7 mouse cellular contexts compared by ENCODE assay signal in the genomic region with DNA sequence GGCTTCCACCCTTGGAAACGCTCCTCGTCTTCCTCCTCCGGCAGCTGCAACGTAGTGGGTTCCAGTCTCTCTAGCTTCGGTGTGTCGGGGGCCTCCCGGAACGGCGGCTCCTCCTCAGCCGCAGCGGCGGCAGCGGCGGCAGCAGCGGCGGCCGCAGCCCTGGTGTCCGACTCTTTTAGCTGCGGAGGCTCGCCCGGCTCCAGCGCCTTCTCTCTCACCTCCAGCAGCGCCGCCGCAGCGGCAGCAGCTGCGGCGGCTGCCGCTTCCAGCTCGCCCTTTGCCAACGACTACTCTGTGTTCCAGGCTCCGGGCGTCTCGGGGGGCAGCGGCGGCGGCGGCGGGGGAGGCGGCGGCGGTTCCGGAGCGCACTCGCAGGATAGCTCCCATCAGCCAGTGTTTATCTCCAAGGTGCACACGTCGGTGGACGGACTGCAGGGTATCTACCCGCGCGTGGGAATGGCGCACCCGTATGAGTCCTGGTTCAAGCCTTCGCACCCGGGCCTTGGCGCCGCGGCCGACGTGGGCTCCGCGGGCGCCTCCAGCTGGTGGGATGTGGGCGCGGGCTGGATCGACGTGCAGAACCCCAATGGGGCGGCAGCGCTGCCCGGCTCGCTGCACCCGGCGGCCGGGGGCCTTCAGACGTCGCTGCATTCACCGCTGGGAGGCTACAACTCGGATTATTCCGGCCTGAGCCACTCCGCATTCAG. TPM values are rescaled to one million over a fixed set of nuclear protein-coding genes. Genes with fewer than 3 reads are reported as not detected.
DNase-seq lines count a peak whose midpoint lies in the region; ATAC-seq and TF ChIP-seq lines count a peak whose summit lies in the region.

No protein-coding gene starts in this region.

- no peaks in the 10 kb centered on the region for H3K9me3 ChIP-seq in lung, embryonic 14.5 days (ENCODE audit: low read depth, low read length)
- H3K9me3 ChIP-seq in embryonic facial prominence, embryonic 12.5 days: no peaks in the 10 kb centered on the region
- H3K9me3 ChIP-seq in hindbrain, embryonic 13.5 days: no peaks in the 10 kb centered on the region
- H3K9me3 ChIP-seq in midbrain, embryonic 13.5 days: no peaks in the 10 kb centered on the region

- no peak for DNase-seq in lung, embryonic 14.5 days
- DNase-seq in lung, adult 18-20 months: no peak
- DNase-seq in spleen, postnatal 14 days (ENCODE audit: low spot score in 2 of 2): no peak

- H3K4me3 ChIP-seq in lung, embryonic 14.5 days (ENCODE audit: low read depth, low read length): peak overlapping the region; percentile 33
- H3K4me3 ChIP-seq in embryonic facial prominence, embryonic 12.5 days: peak overlapping the region; percentile 30
- H3K4me3 ChIP-seq in hindbrain, embryonic 13.5 days: peak overlapping the region; percentile 45
- peak overlapping the region; percentile 46 for H3K4me3 ChIP-seq in midbrain, embryonic 13.5 days (replicated peaks)

- peak overlapping the region; percentile 56 for H3K4me2 ChIP-seq in lung, embryonic 14.5 days
- peak overlapping the region; percentile 45 for H3K4me2 ChIP-seq in embryonic facial prominence, embryonic 12.5 days (replicated peaks)
- peak overlapping the region; percentile 57 for H3K4me2 ChIP-seq in hindbrain, embryonic 13.5 days
- H3K4me2 ChIP-seq in midbrain, embryonic 13.5 days (replicated peaks): peak overlapping the region; percentile 63

- no peak for TF ChIP-seq CTCF in lung, embryonic 14.5 days (IDR thresholded peaks at IDR 0.05; ENCODE audit: low read depth)

- H3K27ac ChIP-seq in lung, embryonic 14.5 days (ENCODE audit: low read depth): no peak overlapping the region
- 0 out of 2 replicates have a peak overlapping the region, but pooled peaks have one; percentile 30 for H3K27ac ChIP-seq in embryonic facial prominence, embryonic 12.5 days
- peak overlapping the region; percentile 64 for H3K27ac ChIP-seq in hindbrain, embryonic 13.5 days
- H3K27ac ChIP-seq in midbrain, embryonic 13.5 days: peak overlapping the region; percentile 71

- WGBS in lung, embryonic 14.5 days: under 1% methylated on average over 80 of the region's 80 CpGs
- under 1% methylated on average over 79 of the region's 80 CpGs for WGBS in embryonic facial prominence, embryonic 12.5 days
- under 1% methylated on average over 71 of the region's 80 CpGs for WGBS in hindbrain, embryonic 13.5 days
- under 1% methylated on average over 77 of the region's 80 CpGs for WGBS in midbrain, embryonic 13.5 days

- no peak overlapping the region for H3K9ac ChIP-seq in lung, embryonic 14.5 days
- peak overlapping the region; percentile 34; the same call in 1 of the 2 replicates for H3K9ac ChIP-seq in embryonic facial prominence, embryonic 12.5 days
- peak overlapping the region; percentile 67 for H3K9ac ChIP-seq in hindbrain, embryonic 13.5 days
- peak overlapping the region; percentile 67 for H3K9ac ChIP-seq in midbrain, embryonic 13.5 days (replicated peaks)

- no peaks in the 10 kb centered on the region for H3K36me3 ChIP-seq in lung, embryonic 14.5 days (ENCODE audit: insufficient read depth)
- no peaks in the 10 kb centered on the region for H3K36me3 ChIP-seq in embryonic facial prominence, embryonic 12.5 days
- no peaks in the 10 kb centered on the region for H3K36me3 ChIP-seq in hindbrain, embryonic 13.5 days
- no peaks in the 10 kb centered on the region for H3K36me3 ChIP-seq in midbrain, embryonic 13.5 days

- peak; percentile 21; the same call in 1 of the 2 replicates for ATAC-seq in lung, embryonic 14.5 days (ENCODE audit: insufficient read depth)
- no peak; the same call in 1 of the 2 replicates for ATAC-seq in embryonic facial prominence, embryonic 12.5 days (ENCODE audit: insufficient number of reproducible peaks, insufficient read depth, low FRiP score, low TSS enrichment)
- ATAC-seq in hindbrain, embryonic 13.5 days (ENCODE audit: low FRiP score): peak; percentile 36; the same call in 1 of the 2 replicates
- ATAC-seq in midbrain, embryonic 13.5 days: peak; percentile 62
- no peak for ATAC-seq in erythroblast, adult 5-6 weeks (replicated peaks; ENCODE audit: low FRiP score, poor library complexity, severe bottlenecking)

- H3K27me3 ChIP-seq in lung, embryonic 14.5 days (ENCODE audit: insufficient read depth, low read length): peaks cover 90% of the 10 kb centered on the region
- H3K27me3 ChIP-seq in embryonic facial prominence, embryonic 12.5 days: peaks cover 73% of the 10 kb centered on the region
- H3K27me3 ChIP-seq in hindbrain, embryonic 13.5 days: peaks cover 86% of the 10 kb centered on the region
- H3K27me3 ChIP-seq in midbrain, embryonic 13.5 days: peaks cover 90% of the 10 kb centered on the region

- no peaks in the 10 kb centered on the region for H3K4me1 ChIP-seq in lung, embryonic 14.5 days (ENCODE audit: insufficient read depth)
- peaks cover 5% of the 10 kb centered on the region for H3K4me1 ChIP-seq in embryonic facial prominence, embryonic 12.5 days
- H3K4me1 ChIP-seq in hindbrain, embryonic 13.5 days (replicated peaks): peaks cover 24% of the 10 kb centered on the region
- peaks cover 36% of the 10 kb centered on the region for H3K4me1 ChIP-seq in midbrain, embryonic 13.5 days (replicated peaks)

RNA-seq across cellular contexts. Expression of a gene that starts 2.5 kb away (rescaled TPM):
- polyA plus RNA-seq in lung, embryonic 14.5 days (2014; fragmentation: Nextera tagmentation; extraction: Ambion mirVana): not detected in 2 replicates
- 5.1 and 5.8 TPM in 2 replicates for polyA plus RNA-seq in embryonic facial prominence, embryonic 12.5 days (2016; fragmentation: Nextera tagmentation; extraction: Ambion mirVana)
- polyA plus RNA-seq in hindbrain, embryonic 13.5 days (2015; fragmentation: Nextera tagmentation; extraction: Ambion mirVana): 3.8 and 5.9 TPM in 2 replicates
- 5.7 and 6.5 TPM in 2 replicates for polyA plus RNA-seq in midbrain, embryonic 13.5 days (2015; fragmentation: Nextera tagmentation; extraction: Ambion mirVana)
- total RNA-seq in erythroblast, adult 5-6 weeks (2015; ENCODE audit: low replicate concordance): not detected in 2 replicates
- not detected in 2 replicates for total RNA-seq in erythroblast, adult 5-6 weeks (2017; ENCODE audit: low replicate concordance)

Comparison
In these comparisons a context has a peak if more than half of its experiments do, and no peak if none do; other contexts are left out.
1. ATAC-seq: peak in lung, embryonic 14.5 days (single experiment), hindbrain, embryonic 13.5 days (single experiment) and midbrain, embryonic 13.5 days (single experiment); none in embryonic facial prominence, embryonic 12.5 days (single experiment) and erythroblast, adult 5-6 weeks (single experiment).
2. Peak in every context shown above with its lines, with median percentiles within 50 percentile points of each other: H3K4me2 ChIP-seq and H3K4me3 ChIP-seq.